In the genomic region with DNA sequence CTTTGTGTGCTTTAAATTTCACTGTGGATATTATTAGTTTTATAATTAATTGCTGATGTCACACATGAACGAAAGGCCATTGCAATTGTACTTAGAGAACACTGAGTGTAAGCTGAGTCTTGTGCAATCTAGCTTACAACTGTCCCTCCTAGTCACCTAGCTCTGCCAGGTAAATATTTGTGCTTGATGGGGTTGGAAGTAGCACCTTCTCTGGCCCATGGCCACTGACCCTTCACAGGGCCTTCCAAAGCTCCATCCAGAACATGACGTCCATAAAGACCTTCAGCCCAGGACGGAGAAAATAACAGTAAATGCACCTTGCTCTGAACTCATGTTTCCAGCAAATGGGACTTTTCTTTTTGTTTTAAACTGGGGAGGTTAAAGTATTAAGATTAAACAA, we compare ENCODE assay signal across 22 mouse cellular contexts.
DNase-seq lines count a peak whose midpoint lies in the region; ATAC-seq and TF ChIP-seq lines count a peak whose summit lies in the region.
"Had no signal": no experiment of that assay in that cellular context is flagged by ENCODE, and none has a peak within 500 bp of the region (broad histone marks: within the 10 kb centered on the region; RNA-seq: fewer than 3 reads in every experiment).

No protein-coding gene starts in this region.

- no peaks in the 10 kb centered on the region for H3K9me3 ChIP-seq in kidney, postnatal 0 days (replicated peaks; ENCODE audit: low read length)
- no peaks in the 10 kb centered on the region for H3K9me3 ChIP-seq in lung, embryonic 16.5 days (ENCODE audit: control insufficient read depth, low read length)
- H3K9me3 ChIP-seq: embryonic facial prominence, embryonic 12.5 days; forebrain, embryonic 15.5 days; heart, embryonic 10.5 days; hindbrain, embryonic 12.5 days had no signal

- H3K9ac ChIP-seq in kidney, postnatal 0 days (ENCODE audit: low read depth, low read length): no peak overlapping the region
- no peak overlapping the region for H3K9ac ChIP-seq in lung, embryonic 16.5 days (ENCODE audit: low read length)
- H3K9ac ChIP-seq: embryonic facial prominence, embryonic 12.5 days; forebrain, embryonic 15.5 days; hindbrain, embryonic 12.5 days had no signal

- no peaks in the 10 kb centered on the region for H3K27me3 ChIP-seq in kidney, postnatal 0 days (ENCODE audit: insufficient read depth, low read length)
- no peaks in the 10 kb centered on the region for H3K27me3 ChIP-seq in lung, embryonic 16.5 days (ENCODE audit: control insufficient read depth, insufficient read depth, low read depth, low read length)
- H3K27me3 ChIP-seq: CH12.LX; embryonic facial prominence, embryonic 12.5 days; forebrain, embryonic 15.5 days; hindbrain, embryonic 12.5 days had no signal

- no peaks in the 10 kb centered on the region for H3K36me3 ChIP-seq in kidney, postnatal 0 days (ENCODE audit: insufficient read depth, low read length)
- H3K36me3 ChIP-seq in lung, embryonic 16.5 days (ENCODE audit: control insufficient read depth, insufficient read depth, low read length): no peaks in the 10 kb centered on the region
- H3K36me3 ChIP-seq: embryonic facial prominence, embryonic 12.5 days; forebrain, embryonic 15.5 days; heart, embryonic 10.5 days had no signal

- WGBS in kidney, postnatal 0 days: 58% methylated on average over 3 of the region's 3 CpGs
- WGBS in lung, adult 2 months: 37% methylated on average over 3 of the region's 3 CpGs
- WGBS in lung, embryonic 16.5 days: 49% methylated on average over 3 of the region's 3 CpGs

- no peak for TF ChIP-seq POLR2A in lung, adult 2 months (IDR thresholded peaks at IDR 0.05; ENCODE audit: borderline replicate concordance, extremely low read depth, low read depth, low read length)

- ATAC-seq in kidney, postnatal 0 days (replicated peaks; ENCODE audit: low FRiP score, low read depth): no peak
- 0 out of 2 replicates have a peak, but pooled peaks have one; percentile 17 for ATAC-seq in lung, embryonic 16.5 days (ENCODE audit: low read depth)
- ATAC-seq: forebrain, embryonic 15.5 days; Patski had no signal

- peak; percentile 22 for DNase-seq in kidney, postnatal 0 days (ENCODE audit: low spot score)
- no peak for DNase-seq in kidney, postnatal 36 days
- DNase-seq in lung, adult 18-20 months: peak; percentile 15 to 44
- no peak for DNase-seq in lung, adult 2 months
- peak; percentile 34 for DNase-seq in lung, postnatal 25 days (ENCODE audit: low spot score)
- no peak for DNase-seq in yolk sac, embryonic 10.5 days (ENCODE audit: low spot score)
- no peak for DNase-seq in heart, adult 8-10 months (ENCODE audit: low spot score)
- DNase-seq: adrenal gland, postnatal 10 days; cerebellum, adult 11 months; cerebellum, adult 8-10 months; cerebellum, postnatal 25 days; gastrocnemius, postnatal 36 days; heart, adult 11 months; heart, postnatal 10 days; heart, postnatal 4 days had no signal

- no peaks in the 10 kb centered on the region for H3K4me1 ChIP-seq in kidney, postnatal 0 days (replicated peaks; ENCODE audit: insufficient read depth, low read length)
- H3K4me1 ChIP-seq in lung, adult 2 months (ENCODE audit: control insufficient read depth, insufficient read depth, low read length): no peaks in the 10 kb centered on the region
- H3K4me1 ChIP-seq in lung, embryonic 16.5 days (replicated peaks; ENCODE audit: control insufficient read depth, insufficient read depth, low read length): no peaks in the 10 kb centered on the region
- H3K4me1 ChIP-seq: embryonic facial prominence, embryonic 12.5 days; forebrain, embryonic 15.5 days; heart, embryonic 10.5 days; hindbrain, embryonic 12.5 days had no signal

- no peak overlapping the region for H3K4me3 ChIP-seq in kidney, postnatal 0 days (replicated peaks; ENCODE audit: low read depth, low read length)
- H3K4me3 ChIP-seq in lung, adult 2 months (replicated peaks; ENCODE audit: extremely low read depth, low read depth, low read length): no peak overlapping the region
- H3K4me3 ChIP-seq in lung, embryonic 16.5 days (ENCODE audit: low read length): no peak overlapping the region
- H3K4me3 ChIP-seq: embryonic facial prominence, embryonic 12.5 days; forebrain, embryonic 15.5 days; heart, embryonic 10.5 days; hindbrain, embryonic 12.5 days had no signal

- H3K27ac ChIP-seq in kidney, postnatal 0 days: no peak overlapping the region
- H3K27ac ChIP-seq in lung, embryonic 16.5 days (ENCODE audit: low read length): no peak overlapping the region
- H3K27ac ChIP-seq: embryonic facial prominence, embryonic 12.5 days; forebrain, embryonic 15.5 days; heart, embryonic 10.5 days; hindbrain, embryonic 12.5 days had no signal

- H3K4me2 ChIP-seq in kidney, postnatal 0 days (ENCODE audit: low read length): no peak overlapping the region
- H3K4me2 ChIP-seq in lung, embryonic 16.5 days (ENCODE audit: low read depth, low read length): no peak overlapping the region
- H3K4me2 ChIP-seq: embryonic facial prominence, embryonic 12.5 days; forebrain, embryonic 15.5 days; hindbrain, embryonic 12.5 days had no signal

- no peak for TF ChIP-seq CTCF in kidney, postnatal 0 days (IDR thresholded peaks at IDR 0.05; ENCODE audit: low read depth)
- TF ChIP-seq CTCF in lung, adult 2 months (IDR thresholded peaks at IDR 0.05; ENCODE audit: insufficient read depth, low read length): no peak

Comparison
In these comparisons a context has a peak if more than half of its experiments do, and no peak if none do; other contexts are left out.
1. DNase-seq: peak in kidney, postnatal 0 days (single experiment), lung, adult 18-20 months (2 of 2) and lung, postnatal 25 days (single experiment); none in kidney, postnatal 36 days (0 of 2), lung, adult 2 months (single experiment), yolk sac, embryonic 10.5 days (single experiment) and heart, adult 8-10 months (single experiment).